8 mouse cellular contexts compared by ENCODE assay signal in the genomic region with DNA sequence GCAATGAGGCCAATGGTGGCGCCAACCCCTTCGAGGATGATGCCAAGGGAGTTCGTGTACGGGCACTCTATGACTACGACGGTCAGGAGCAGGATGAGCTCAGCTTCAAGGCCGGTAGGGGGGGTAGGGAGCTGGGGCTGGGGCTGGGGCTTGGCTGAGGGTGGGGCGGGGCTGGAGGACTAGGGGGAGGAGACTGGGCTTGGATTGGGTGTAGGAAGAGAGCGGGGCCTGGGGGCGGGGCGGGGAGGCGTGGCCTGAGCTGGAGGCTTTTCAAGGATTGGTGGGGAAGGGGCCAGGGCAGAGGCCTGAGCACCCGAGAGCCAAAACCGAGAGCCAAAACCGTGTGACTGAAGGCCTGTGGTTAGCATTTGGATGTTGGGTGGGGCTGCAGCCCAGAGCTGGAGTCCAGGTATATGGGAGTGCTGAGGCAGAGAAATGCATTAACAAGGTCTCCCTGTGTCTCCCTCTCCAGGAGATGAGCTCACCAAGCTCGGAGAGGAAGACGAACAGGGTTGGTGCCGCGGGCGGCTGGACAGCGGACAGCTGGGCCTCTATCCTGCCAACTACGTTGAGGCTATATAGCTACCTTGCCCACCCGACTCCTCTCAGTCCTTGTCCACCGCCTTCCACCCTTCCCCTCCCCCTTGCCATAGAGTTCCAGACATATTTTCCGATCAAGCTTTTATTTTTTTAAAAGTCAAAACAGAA. TPM values are rescaled to one million over a fixed set of nuclear protein-coding genes. Genes with fewer than 3 reads are reported as not detected.
DNase-seq lines count a peak whose midpoint lies in the region; ATAC-seq and TF ChIP-seq lines count a peak whose summit lies in the region.

No protein-coding gene starts in this region.

- peaks cover 20% of the 10 kb centered on the region for H3K4me1 ChIP-seq in megakaryocyte, embryonic 14.5 days
- H3K4me1 ChIP-seq in heart, embryonic 10.5 days: peaks cover 16% of the 10 kb centered on the region
- no peaks in the 10 kb centered on the region for H3K4me1 ChIP-seq in lung, postnatal 0 days (ENCODE audit: insufficient read depth, low read depth, low read length)

- H3K9ac ChIP-seq in lung, postnatal 0 days (replicated peaks; ENCODE audit: low read depth): no peak overlapping the region

- peaks cover 70% of the 10 kb centered on the region for H3K27me3 ChIP-seq in megakaryocyte, embryonic 14.5 days (replicated peaks)
- H3K27me3 ChIP-seq in heart, embryonic 10.5 days (ENCODE audit: insufficient read depth, poor library complexity, severe bottlenecking): peaks cover 83% of the 10 kb centered on the region
- H3K27me3 ChIP-seq in lung, postnatal 0 days (replicated peaks; ENCODE audit: insufficient read depth, low read length): no peaks in the 10 kb centered on the region

- H3K36me3 ChIP-seq in megakaryocyte, embryonic 14.5 days (replicated peaks; ENCODE audit: low read length): no peaks in the 10 kb centered on the region
- no peaks in the 10 kb centered on the region for H3K36me3 ChIP-seq in heart, embryonic 10.5 days
- no peaks in the 10 kb centered on the region for H3K36me3 ChIP-seq in lung, postnatal 0 days (ENCODE audit: insufficient read depth, low read length)

- DNase-seq in embryo, embryonic 11 days: peak; percentile 94
- peak; percentile 97 for DNase-seq in heart, embryonic 10.5 days (ENCODE audit: low spot score)
- DNase-seq in kidney, adult 8-10 months: peak; percentile 32 to 34
- peak; percentile 90 for DNase-seq in lung, postnatal 0 days (ENCODE audit: low spot score)
- DNase-seq in retina, postnatal 7 days (ENCODE audit: low read depth, low spot score): peak; percentile 64
- no peak for DNase-seq in frontal cortex, postnatal 36 days (ENCODE audit: low spot score in 2 of 2)

- WGBS in heart, embryonic 10.5 days: 6% methylated on average over 25 of the region's 25 CpGs
- WGBS in lung, postnatal 0 days: 2% methylated on average over 22 of the region's 25 CpGs

- TF ChIP-seq EP300 in lung, postnatal 0 days (IDR thresholded peaks at IDR 0.05): no peak

- TF ChIP-seq CTCF in lung, postnatal 0 days (IDR thresholded peaks at IDR 0.05): peak; percentile 44

- peak overlapping the region; percentile 48 for H3K4me2 ChIP-seq in lung, postnatal 0 days (replicated peaks; ENCODE audit: low read depth, low read length)

- H3K9me3 ChIP-seq in megakaryocyte, embryonic 14.5 days: no peaks in the 10 kb centered on the region
- no peaks in the 10 kb centered on the region for H3K9me3 ChIP-seq in heart, embryonic 10.5 days
- no peaks in the 10 kb centered on the region for H3K9me3 ChIP-seq in lung, postnatal 0 days (ENCODE audit: low read length)

- H3K27ac ChIP-seq in heart, embryonic 10.5 days: peak overlapping the region; percentile 31; the same call in 1 of the 2 replicates
- H3K27ac ChIP-seq in lung, postnatal 0 days (ENCODE audit: low read length): no peak overlapping the region

- peak overlapping the region; percentile 73 for H3K4me3 ChIP-seq in megakaryocyte, embryonic 14.5 days (replicated peaks)
- H3K4me3 ChIP-seq in heart, embryonic 10.5 days: peak overlapping the region; percentile 52
- peak overlapping the region; percentile 14; the same call in 1 of the 2 replicates for H3K4me3 ChIP-seq in lung, postnatal 0 days (ENCODE audit: low read depth, low read length)

- ATAC-seq in megakaryocyte, adult 5-6 weeks (ENCODE audit: poor library complexity, severe bottlenecking): no peak
- ATAC-seq in lung, postnatal 0 days: peak; percentile 92

RNA-seq across cellular contexts. Expression of gene Spdef, which starts 20.6 kb away (rescaled TPM):
- polyA plus RNA-seq in megakaryocyte, embryonic 14.5 days (2012; ENCODE audit: insufficient read depth, low replicate concordance): 1.4 and 2.3 TPM in 2 replicates
- total RNA-seq in megakaryocyte, adult 5-6 weeks (2015): not detected in 2 replicates
- total RNA-seq in megakaryocyte, adult 5-6 weeks (2017): not detected in 2 replicates
- 0.11 and 0.33 TPM in 2 replicates for polyA plus RNA-seq in heart, embryonic 10.5 days (2016; fragmentation: Nextera tagmentation; extraction: Ambion mirVana)
- 1.0 and 1.2 TPM in 2 replicates for polyA plus RNA-seq in lung, postnatal 0 days (2015; fragmentation: Nextera tagmentation; extraction: Ambion mirVana)

RNA-seq across cellular contexts. Expression of gene Pacsin1, which starts 52.8 kb away (rescaled TPM):
- polyA plus RNA-seq in megakaryocyte, embryonic 14.5 days (2012; ENCODE audit: insufficient read depth, low replicate concordance): 0.36 and 1.00 TPM in 2 replicates
- total RNA-seq in megakaryocyte, adult 5-6 weeks (2015): 0.87 and 1.2 TPM in 2 replicates
- 0.44 and 0.61 TPM in 2 replicates for total RNA-seq in megakaryocyte, adult 5-6 weeks (2017)
- polyA plus RNA-seq in heart, embryonic 10.5 days (2016; fragmentation: Nextera tagmentation; extraction: Ambion mirVana): 2.1 and 3.3 TPM in 2 replicates
- polyA plus RNA-seq in lung, postnatal 0 days (2015; fragmentation: Nextera tagmentation; extraction: Ambion mirVana): 0.45 and 0.70 TPM in 2 replicates

Comparison
In these comparisons a context has a peak if more than half of its experiments do, and no peak if none do; other contexts are left out.
1. H3K4me3 ChIP-seq: peak in every context shown above with its lines; median percentile 73 in megakaryocyte, embryonic 14.5 days; 52 in heart, embryonic 10.5 days; 14 in lung, postnatal 0 days.
2. DNase-seq: peak in embryo, embryonic 11 days (single experiment), heart, embryonic 10.5 days (single experiment), kidney, adult 8-10 months (2 of 2), lung, postnatal 0 days (single experiment) and retina, postnatal 7 days (single experiment); none in frontal cortex, postnatal 36 days (0 of 2).